Mouse (Mus musculus): ENCODE measurements around the gene Zfand2a.

The Zfand2a gene

GRCm38 (mm10) chr5:139491348-139491747 lies 7.0 kb upstream of the Zfand2a start:
- no peak for DNase-seq (ENCODE audit: low read depth, low spot score)
- H3K27me3 ChIP-seq (ENCODE audit: control insufficient read depth, insufficient read depth, low read length, poor library complexity, severe bottlenecking): no peaks in the 10 kb centered on the region
- H3K36me3 ChIP-seq (ENCODE audit: control insufficient read depth, insufficient read depth, low read length, poor library complexity, severe bottlenecking): no peaks in the 10 kb centered on the region

GRCm38 (mm10) chr5:139490131-139490530 lies 5.8 kb upstream of the Zfand2a start:
- DNase-seq (ENCODE audit: low read depth, low spot score): no peak
- Histone ChIP-seq H3K27me3 (ENCODE audit: control insufficient read depth, insufficient read depth, low read length, poor library complexity, severe bottlenecking) (no peaks in the 10 kb centered on the region), H3K36me3 (ENCODE audit: control insufficient read depth, insufficient read depth, low read length, poor library complexity, severe bottlenecking) (no peaks in the 10 kb centered on the region)

GRCm38 (mm10) chr5:139483171-139483848 lies 1.0 kb downstream of the Zfand2a start:
- Histone ChIP-seq H3K27me3 (ENCODE audit: control insufficient read depth, insufficient read depth, low read length, poor library complexity, severe bottlenecking) (no peaks in the 10 kb centered on the region), H3K36me3 (ENCODE audit: control insufficient read depth, insufficient read depth, low read length, poor library complexity, severe bottlenecking) (peaks cover 6% of the 10 kb centered on the region)
- DNase-seq (ENCODE audit: low read depth, low spot score): peak; percentile 49

- peaks cover 10% of the 10 kb centered on the region for H3K36me3 ChIP-seq (ENCODE audit: control insufficient read depth, insufficient read depth, low read length, poor library complexity, severe bottlenecking)
- H3K27me3 ChIP-seq (ENCODE audit: control insufficient read depth, insufficient read depth, low read length, poor library complexity, severe bottlenecking): no peaks in the 10 kb centered on the region
- no peak for DNase-seq (ENCODE audit: low read depth, low spot score)
Observed at GRCm38 (mm10) chr5:139480406-139480805, 3.9 kb downstream of the Zfand2a start.

GRCm38 (mm10) chr5:139479088-139479487 lies 5.3 kb downstream of the Zfand2a start:
- DNase-seq (ENCODE audit: low read depth, low spot score): no peak

GRCm38 (mm10) chr5:139474741-139475140 lies 9.6 kb downstream of the Zfand2a start:
- Histone ChIP-seq H3K27me3 (ENCODE audit: control insufficient read depth, insufficient read depth, low read length, poor library complexity, severe bottlenecking) (no peaks in the 10 kb centered on the region), H3K36me3 (ENCODE audit: control insufficient read depth, insufficient read depth, low read length, poor library complexity, severe bottlenecking) (peaks cover 12% of the 10 kb centered on the region)
- DNase-seq (ENCODE audit: low read depth, low spot score): no peak

More at GRCm38 (mm10) chr5:139479088-139479487, 5.3 kb downstream of the Zfand2a start:
- Histone ChIP-seq H3K27me3 (ENCODE audit: control insufficient read depth, insufficient read depth, low read length, poor library complexity, severe bottlenecking) (no peaks in the 10 kb centered on the region), H3K36me3 (ENCODE audit: control insufficient read depth, insufficient read depth, low read length, poor library complexity, severe bottlenecking) (peaks cover 13% of the 10 kb centered on the region)

GRCm38 (mm10) chr5:139467998-139468397 lies 16.4 kb downstream of the Zfand2a start:
- DNase-seq (ENCODE audit: low read depth, low spot score): peak; percentile 31
- no peaks in the 10 kb centered on the region for H3K27me3 ChIP-seq (ENCODE audit: control insufficient read depth, insufficient read depth, low read length, poor library complexity, severe bottlenecking)

GRCm38 (mm10) chr5:139466801-139467200 lies 17.5 kb downstream of the Zfand2a start:
- DNase-seq (ENCODE audit: low read depth, low spot score): no peak
- Histone ChIP-seq H3K36me3 (ENCODE audit: control insufficient read depth, insufficient read depth, low read length, poor library complexity, severe bottlenecking) (no peaks in the 10 kb centered on the region), H3K27me3 (ENCODE audit: control insufficient read depth, insufficient read depth, low read length, poor library complexity, severe bottlenecking) (no peaks in the 10 kb centered on the region)

More at GRCm38 (mm10) chr5:139467998-139468397, 16.4 kb downstream of the Zfand2a start:
- peaks cover 3% of the 10 kb centered on the region; the same call in 1 of the 2 replicates for H3K36me3 ChIP-seq (ENCODE audit: control insufficient read depth, insufficient read depth, low read length, poor library complexity, severe bottlenecking)

GRCm38 (mm10) chr5:139466373-139466772 lies 18.0 kb downstream of the Zfand2a start:
- Histone ChIP-seq H3K27me3 (ENCODE audit: control insufficient read depth, insufficient read depth, low read length, poor library complexity, severe bottlenecking) (no peaks in the 10 kb centered on the region), H3K36me3 (ENCODE audit: control insufficient read depth, insufficient read depth, low read length, poor library complexity, severe bottlenecking) (no peaks in the 10 kb centered on the region)
- DNase-seq (ENCODE audit: low read depth, low spot score): no peak

- DNase-seq (ENCODE audit: low read depth, low spot score): no peak
Observed at GRCm38 (mm10) chr5:139464874-139465273, 19.5 kb downstream of the Zfand2a start.

GRCm38 (mm10) chr5:139460384-139461067 lies 23.8 kb downstream of the Zfand2a start, which contains the start of gene 3110082I17Rik:
Gene 3110082I17Rik (minus strand): TSS chr5:139460527.
- Histone ChIP-seq H3K27me3 (ENCODE audit: control insufficient read depth, insufficient read depth, low read length, poor library complexity, severe bottlenecking) (no peaks in the 10 kb centered on the region), H3K36me3 (ENCODE audit: control insufficient read depth, insufficient read depth, low read length, poor library complexity, severe bottlenecking) (no peaks in the 10 kb centered on the region)
- DNase-seq (ENCODE audit: low read depth, low spot score): peak; percentile 98

More at GRCm38 (mm10) chr5:139464874-139465273, 19.5 kb downstream of the Zfand2a start:
- Histone ChIP-seq H3K27me3 (ENCODE audit: control insufficient read depth, insufficient read depth, low read length, poor library complexity, severe bottlenecking) (no peaks in the 10 kb centered on the region), H3K36me3 (ENCODE audit: control insufficient read depth, insufficient read depth, low read length, poor library complexity, severe bottlenecking) (no peaks in the 10 kb centered on the region)

GRCm38 (mm10) chr5:139459938-139460337 lies 24.4 kb downstream of the Zfand2a start:
- no peaks in the 10 kb centered on the region for H3K36me3 ChIP-seq (ENCODE audit: control insufficient read depth, insufficient read depth, low read length, poor library complexity, severe bottlenecking)

GRCm38 (mm10) chr5:139457241-139457640 lies 27.1 kb downstream of the Zfand2a start:
- Histone ChIP-seq H3K27me3 (ENCODE audit: control insufficient read depth, insufficient read depth, low read length, poor library complexity, severe bottlenecking) (no peaks in the 10 kb centered on the region), H3K36me3 (ENCODE audit: control insufficient read depth, insufficient read depth, low read length, poor library complexity, severe bottlenecking) (no peaks in the 10 kb centered on the region)
- no peak for DNase-seq (ENCODE audit: low read depth, low spot score)

More at GRCm38 (mm10) chr5:139459938-139460337, 24.4 kb downstream of the Zfand2a start:
- no peaks in the 10 kb centered on the region for H3K27me3 ChIP-seq (ENCODE audit: control insufficient read depth, insufficient read depth, low read length, poor library complexity, severe bottlenecking)
- DNase-seq (ENCODE audit: low read depth, low spot score): no peak

GRCm38 (mm10) chr5:139455166-139455565 lies 29.2 kb downstream of the Zfand2a start:
- H3K36me3 ChIP-seq (ENCODE audit: control insufficient read depth, insufficient read depth, low read length, poor library complexity, severe bottlenecking): no peaks in the 10 kb centered on the region
- no peaks in the 10 kb centered on the region for H3K27me3 ChIP-seq (ENCODE audit: control insufficient read depth, insufficient read depth, low read length, poor library complexity, severe bottlenecking)
- DNase-seq (ENCODE audit: low read depth, low spot score): no peak

- no peaks in the 10 kb centered on the region for H3K36me3 ChIP-seq (ENCODE audit: control insufficient read depth, insufficient read depth, low read length, poor library complexity, severe bottlenecking)
- no peaks in the 10 kb centered on the region for H3K27me3 ChIP-seq (ENCODE audit: control insufficient read depth, insufficient read depth, low read length, poor library complexity, severe bottlenecking)
- no peak for DNase-seq (ENCODE audit: low read depth, low spot score)
Observed at GRCm38 (mm10) chr5:139453031-139453430, 31.3 kb downstream of the Zfand2a start.
